Mouse (Mus musculus): ENCODE measurements around the gene Gm5134.

DNA sequence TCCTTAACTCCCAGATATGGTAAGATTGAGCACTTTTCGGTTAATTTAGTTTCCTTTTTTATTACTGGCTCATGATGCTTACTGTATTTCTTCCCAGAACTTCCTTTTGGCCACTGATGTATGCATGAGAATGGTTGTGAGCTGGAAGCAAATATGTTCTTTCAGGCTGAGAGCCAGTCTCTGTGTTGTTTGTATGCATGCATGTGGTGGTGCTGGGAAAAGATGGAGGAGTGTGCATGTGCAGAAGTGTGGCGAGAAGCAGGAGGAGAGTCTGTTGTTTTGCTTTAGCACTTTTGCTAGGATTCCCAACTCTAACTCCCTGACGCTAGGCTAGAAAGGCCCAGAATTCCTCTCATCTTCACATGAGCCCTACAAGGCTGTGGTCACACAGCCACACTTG, 25.1 kb downstream of the Gm5134 start:
- TF ChIP-seq USF1 (IDR thresholded peaks at IDR 0.05; ENCODE audit: low read depth, low read length) (no peak), POLR2A (IDR thresholded peaks at IDR 0.05; ENCODE audit: low read depth, low read length) (no peak), MXI1 (IDR thresholded peaks at IDR 0.05; ENCODE audit: low read depth, low read length) (no peak), POLR2AphosphoS2 (IDR thresholded peaks at IDR 0.05; ENCODE audit: low read depth, low read length) (no peak)

Measured in CH12.LX (cell line).